Mouse (Mus musculus) testis, adult 2 months (tissue): ENCODE data around the gene Kcnh6.

ENCODE experiments used
- CTCF ChIP-seq: fragments of 200-500 bp; IDR thresholded peaks from 2 replicates; pipeline ENCODE4 v1.5.1; 2012; ENCODE audit warnings: low read depth, mild to moderate bottlenecking, inconsistent platforms, low read length, moderate library complexity; ENCODE audit not compliant: control insufficient read depth, insufficient read depth, insufficient replicate concordance
- POLR2A ChIP-seq: fragments of 200-500 bp; IDR thresholded peaks from 2 replicates; pipeline ENCODE4 v1.6.1; 2012; ENCODE audit warnings: low read depth, mild to moderate bottlenecking, inconsistent platforms, low read length, moderate library complexity; ENCODE audit not compliant: control insufficient read depth

GRCm38 (mm10) chr11:106036548-106037417, 28.9 kb downstream of the Kcnh6 start, which contains the start of gene Dcaf7:
- TF ChIP-seq CTCF, result no peak
- TF ChIP-seq POLR2A, result peak; percentile 90
